Mouse (Mus musculus): ENCODE results near the gene Inpp1. TPM values are rescaled to one million over a fixed set of nuclear protein-coding genes. Genes with fewer than 3 reads are reported as not detected.
"Not testable (repeated sequence)": the region's sequence is repeated elsewhere in the genome, so short reads cannot be mapped to it uniquely, and the experiment has no call there.

Inpp1 gene
- polyA plus RNA-seq (2015; fragmentation: Nextera tagmentation; extraction: Ambion mirVana): 15.5 and 15.9 TPM in 2 replicates

DNA sequence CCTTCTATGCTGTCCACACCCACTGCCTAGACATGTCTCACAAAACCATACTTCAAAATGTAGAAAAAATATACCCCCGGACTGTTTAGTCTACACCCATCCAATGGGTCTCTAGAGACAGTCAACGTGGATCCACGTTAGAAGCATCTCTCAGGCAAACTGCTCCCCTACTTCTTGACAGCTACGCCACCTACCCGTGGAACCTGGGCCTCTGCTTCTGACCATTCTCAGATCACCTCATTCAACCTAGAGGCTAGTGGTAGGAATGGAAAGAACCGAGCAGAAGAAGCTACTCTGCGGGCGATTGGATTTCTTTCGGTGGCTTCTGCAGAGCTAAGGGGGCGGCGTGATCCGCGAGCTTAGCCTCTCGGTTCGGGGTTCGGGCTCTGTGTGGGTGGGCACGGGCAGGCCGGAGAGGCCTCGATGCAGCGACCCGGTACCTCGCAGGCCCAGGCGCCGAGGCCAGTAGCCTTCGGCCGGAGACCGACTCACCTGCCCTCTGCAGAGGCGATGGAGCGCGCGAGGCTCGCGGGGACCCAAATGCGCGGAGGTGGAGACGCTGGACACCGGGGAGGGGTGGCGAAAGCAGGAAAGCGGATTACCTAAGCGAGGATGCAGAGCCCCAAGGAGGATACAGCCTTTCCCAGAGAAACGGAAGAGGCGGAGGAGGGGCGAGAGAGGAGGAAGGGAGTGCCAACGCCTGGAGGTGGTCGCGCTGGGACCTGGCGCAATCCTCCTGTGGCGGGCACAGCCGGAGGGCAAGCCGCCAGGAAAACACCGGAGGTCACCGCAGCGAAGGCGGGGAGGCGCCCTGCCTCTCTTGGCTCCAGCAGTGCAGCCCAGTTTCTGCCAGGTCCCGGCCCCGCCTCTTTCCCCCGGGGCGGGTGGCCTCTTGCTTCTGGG, at the start of gene Inpp1:
Gene Inpp1, minus strand, starts transcription at position 779 of the 903 bp plus-strand sequence.
- peak within 1 kb of the TSS; percentile 79 for H3K27ac ChIP-seq (ENCODE audit: low read length)
- H3K36me3 ChIP-seq (ENCODE audit: control insufficient read depth, insufficient read depth, low read length): no peaks in the 10 kb centered on the region
- peak within 1 kb of the TSS; percentile 59 for H3K4me3 ChIP-seq (replicated peaks; ENCODE audit: low read length)
- peaks cover 4% of the 10 kb centered on the region for H3K4me1 ChIP-seq (ENCODE audit: control insufficient read depth, insufficient read depth, low read length)
- ATAC-seq (ENCODE audit: insufficient read depth, low FRiP score): peak; percentile 85
- peak within 1 kb of the TSS; percentile 78 for H3K4me2 ChIP-seq (ENCODE audit: low read depth, low read length)
- H3K27me3 ChIP-seq (ENCODE audit: control insufficient read depth, insufficient read depth, low read length): no peaks in the 10 kb centered on the region
- no peaks in the 10 kb centered on the region for H3K9me3 ChIP-seq (replicated peaks; ENCODE audit: control insufficient read depth, low read length)
- peak within 1 kb of the TSS; percentile 88 for H3K9ac ChIP-seq (ENCODE audit: low read length)
- whole genome bisulfite sequencing: under 1% methylated on average over 59 of the region's 59 CpGs

DNA sequence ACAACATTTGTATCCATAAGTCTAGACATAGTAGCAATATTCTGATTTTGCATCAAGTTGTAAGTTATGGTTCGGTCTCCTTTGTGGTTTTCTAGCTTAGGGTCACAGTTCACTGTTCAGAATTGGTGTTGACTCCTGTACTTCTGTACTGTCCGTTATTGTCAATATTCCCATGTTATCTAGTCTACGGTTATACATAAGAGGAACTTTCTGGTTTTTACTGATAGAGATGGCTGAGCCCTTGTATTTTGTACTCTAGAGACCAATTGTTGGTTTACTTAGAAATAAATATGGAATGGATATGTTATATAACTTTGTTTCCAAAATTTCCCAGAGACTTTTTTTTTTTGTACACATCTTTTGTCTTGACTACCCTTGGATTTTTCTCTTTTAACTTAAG, 48.5 kb upstream of the Inpp1 start:
- no peak overlapping the region for H3K27ac ChIP-seq (ENCODE audit: low read length)
- H3K4me3 ChIP-seq (replicated peaks; ENCODE audit: low read length): no peak overlapping the region
- H3K9ac ChIP-seq (ENCODE audit: low read length): no peak overlapping the region
- 96% methylated on average over 3 of the region's 3 CpGs for WGBS
- H3K9me3 ChIP-seq (replicated peaks; ENCODE audit: control insufficient read depth, low read length): no peaks in the 10 kb centered on the region
- H3K36me3 ChIP-seq (ENCODE audit: control insufficient read depth, insufficient read depth, low read length): no peaks in the 10 kb centered on the region
- no peak overlapping the region for H3K4me2 ChIP-seq (ENCODE audit: low read depth, low read length)
- ATAC-seq (ENCODE audit: insufficient read depth, low FRiP score): no peak
- no peaks in the 10 kb centered on the region for H3K4me1 ChIP-seq (ENCODE audit: control insufficient read depth, insufficient read depth, low read length)
- H3K27me3 ChIP-seq (ENCODE audit: control insufficient read depth, insufficient read depth, low read length): no peaks in the 10 kb centered on the region

DNA sequence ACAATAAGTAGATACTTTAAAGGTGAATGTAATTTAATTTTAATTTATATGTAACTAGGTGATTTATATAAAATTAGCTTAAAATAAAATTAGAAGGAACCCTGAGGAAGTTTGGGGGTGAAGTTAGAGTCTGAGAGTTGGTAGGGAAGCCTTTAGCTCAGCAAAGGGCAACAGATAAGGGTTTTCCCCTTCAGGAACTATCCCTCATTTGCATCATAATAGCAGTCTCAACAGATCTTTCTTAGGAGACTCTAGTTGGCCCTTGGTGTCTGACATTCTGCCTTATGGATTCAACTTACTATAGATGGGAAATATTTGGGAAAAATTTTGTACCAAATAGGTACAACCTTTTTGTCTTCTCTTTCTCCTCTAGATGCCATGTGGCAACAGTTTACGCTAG, 46.7 kb upstream of the Inpp1 start:
- no peaks in the 10 kb centered on the region for H3K36me3 ChIP-seq (ENCODE audit: control insufficient read depth, insufficient read depth, low read length)
- H3K4me2 ChIP-seq (ENCODE audit: low read depth, low read length): no peak overlapping the region
- H3K9me3 ChIP-seq (replicated peaks; ENCODE audit: control insufficient read depth, low read length): no peaks in the 10 kb centered on the region
- H3K4me3 ChIP-seq (replicated peaks; ENCODE audit: low read length): no peak overlapping the region
- 93% methylated on average over 1 of the region's 1 CpGs for WGBS
- H3K27me3 ChIP-seq (ENCODE audit: control insufficient read depth, insufficient read depth, low read length): no peaks in the 10 kb centered on the region
- no peak overlapping the region for H3K9ac ChIP-seq (ENCODE audit: low read length)
- H3K4me1 ChIP-seq (ENCODE audit: control insufficient read depth, insufficient read depth, low read length): no peaks in the 10 kb centered on the region
- ATAC-seq (ENCODE audit: insufficient read depth, low FRiP score): no peak
- H3K27ac ChIP-seq (ENCODE audit: low read length): no peak overlapping the region

DNA sequence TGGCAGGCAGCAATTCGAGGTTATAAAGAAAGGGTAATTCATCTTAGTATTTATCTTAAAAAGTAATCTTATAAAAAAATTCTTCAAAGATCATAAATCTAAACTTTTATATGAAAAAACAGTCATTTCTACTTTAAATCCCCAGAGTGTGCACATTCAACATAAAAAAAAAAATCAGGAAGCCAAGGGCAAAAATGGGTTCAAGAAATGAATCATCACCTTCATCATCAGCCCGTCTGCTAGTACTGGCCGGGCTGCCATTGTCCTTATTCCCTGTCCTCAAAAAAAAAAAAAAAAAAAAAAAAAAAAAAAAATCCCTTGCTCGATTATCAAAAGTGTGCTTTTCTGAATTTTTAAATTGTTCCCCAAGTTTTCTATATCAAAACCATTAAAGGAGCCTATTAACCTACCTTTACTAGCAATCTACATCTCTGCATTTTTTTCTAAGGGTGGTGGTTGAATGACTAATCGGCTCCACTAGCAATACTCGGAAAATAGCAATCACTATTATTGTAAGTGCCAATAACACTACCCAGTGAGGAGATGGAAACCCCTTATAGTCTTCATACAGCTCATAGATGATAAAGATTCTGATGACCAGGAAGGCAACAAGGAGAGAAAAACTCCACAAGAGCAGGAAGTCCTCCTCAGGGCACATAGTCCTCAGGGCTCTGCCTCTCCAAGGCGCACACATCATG, 38.6 kb upstream of the Inpp1 start:
- Histone ChIP-seq H3K4me3 (replicated peaks; ENCODE audit: low read length) (no peak overlapping the region), H3K27me3 (ENCODE audit: control insufficient read depth, insufficient read depth, low read length) (no peaks in the 10 kb centered on the region), H3K27ac (ENCODE audit: low read length) (no peak overlapping the region), H3K4me1 (ENCODE audit: control insufficient read depth, insufficient read depth, low read length) (no peaks in the 10 kb centered on the region), H3K9ac (ENCODE audit: low read length) (no peak overlapping the region), H3K9me3 (replicated peaks; ENCODE audit: control insufficient read depth, low read length) (no peaks in the 10 kb centered on the region), H3K36me3 (ENCODE audit: control insufficient read depth, insufficient read depth, low read length) (no peaks in the 10 kb centered on the region), H3K4me2 (ENCODE audit: low read depth, low read length) (no peak overlapping the region)
- WGBS: 85% methylated on average over 7 of the region's 7 CpGs
- no peak for ATAC-seq (ENCODE audit: insufficient read depth, low FRiP score)

DNA sequence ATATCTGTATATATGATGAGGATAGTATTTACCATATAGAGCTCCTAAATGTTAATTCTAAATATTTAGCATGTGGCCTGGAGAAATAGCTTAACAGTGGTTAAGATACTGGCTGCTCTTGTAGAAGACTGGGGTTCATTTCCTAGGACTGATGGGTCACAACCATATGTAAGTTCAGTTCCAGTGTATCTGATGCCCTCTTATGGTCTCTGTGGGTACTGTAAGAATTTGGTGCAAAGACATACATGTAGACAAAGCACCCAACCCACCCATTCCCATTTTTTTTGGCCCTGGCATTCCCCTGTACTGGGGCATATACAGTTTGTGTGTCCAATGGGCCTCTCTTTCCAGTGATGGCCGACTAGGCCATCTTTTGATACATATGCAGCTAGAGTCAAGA, 36.5 kb upstream of the Inpp1 start:
- H3K4me2 ChIP-seq (ENCODE audit: low read depth, low read length); H3K27me3 ChIP-seq (ENCODE audit: control insufficient read depth, insufficient read depth, low read length); H3K4me1 ChIP-seq (ENCODE audit: control insufficient read depth, insufficient read depth, low read length); H3K36me3 ChIP-seq (ENCODE audit: control insufficient read depth, insufficient read depth, low read length); ATAC-seq (ENCODE audit: insufficient read depth, low FRiP score); H3K9me3 ChIP-seq (replicated peaks; ENCODE audit: control insufficient read depth, low read length); H3K4me3 ChIP-seq (replicated peaks; ENCODE audit: low read length); H3K27ac ChIP-seq (ENCODE audit: low read length); H3K9ac ChIP-seq (ENCODE audit: low read length): not testable (repeated sequence)
- WGBS: no CpG with 5 or more reads among the region's 1 CpGs

DNA sequence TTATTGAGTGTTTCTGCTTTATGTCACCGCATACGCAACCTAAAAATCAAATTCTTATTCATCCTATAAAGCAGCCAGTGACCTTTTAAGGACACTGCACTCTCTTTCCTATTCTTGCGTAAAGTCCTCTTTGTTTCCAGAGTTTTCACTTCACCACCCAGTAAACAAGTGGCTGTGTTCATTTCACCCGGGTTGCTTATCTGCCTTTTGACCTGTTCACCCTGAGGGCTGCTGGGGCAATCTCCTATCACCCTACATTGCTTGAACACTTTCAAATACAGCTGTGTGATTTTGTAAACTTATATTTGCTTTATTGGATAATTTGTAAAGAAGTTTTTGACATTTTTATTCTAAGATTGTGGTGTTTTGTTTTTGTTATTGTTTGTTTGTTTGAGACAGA, 31.9 kb upstream of the Inpp1 start:
- H3K9ac ChIP-seq (ENCODE audit: low read length): no peak overlapping the region
- no peak for ATAC-seq (ENCODE audit: insufficient read depth, low FRiP score)
- 70% methylated on average over 4 of the region's 4 CpGs for WGBS

DNA sequence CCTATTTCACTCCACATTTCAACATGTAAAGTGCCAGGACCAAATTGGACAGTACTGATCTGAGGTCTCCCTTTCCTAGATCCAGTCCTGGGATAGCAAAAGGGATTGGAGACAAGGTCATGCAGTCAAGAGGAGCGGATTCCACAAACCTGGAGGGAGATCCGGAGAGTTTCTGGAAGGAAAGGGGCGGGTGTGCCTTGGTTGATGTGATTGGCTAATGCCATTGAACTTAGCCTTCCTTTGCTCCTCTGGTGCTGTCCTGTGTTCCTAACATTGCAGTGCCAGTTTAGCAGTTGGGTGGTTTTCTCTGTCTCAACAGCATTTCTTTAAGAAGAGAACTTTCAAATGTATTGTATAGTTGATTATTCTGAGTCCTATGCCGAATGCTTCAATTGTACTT, 29.1 kb upstream of the Inpp1 start:
- H3K27me3 ChIP-seq (ENCODE audit: control insufficient read depth, insufficient read depth, low read length): no peaks in the 10 kb centered on the region
- no peaks in the 10 kb centered on the region for H3K9me3 ChIP-seq (replicated peaks; ENCODE audit: control insufficient read depth, low read length)
- WGBS: 82% methylated on average over 4 of the region's 4 CpGs
- no peak overlapping the region for H3K4me3 ChIP-seq (replicated peaks; ENCODE audit: low read length)
- H3K27ac ChIP-seq (ENCODE audit: low read length): no peak overlapping the region
- H3K36me3 ChIP-seq (ENCODE audit: control insufficient read depth, insufficient read depth, low read length): no peaks in the 10 kb centered on the region
- ATAC-seq (ENCODE audit: insufficient read depth, low FRiP score): no peak
- no peaks in the 10 kb centered on the region; the same call in 1 of the 2 replicates for H3K4me1 ChIP-seq (ENCODE audit: control insufficient read depth, insufficient read depth, low read length)
- H3K4me2 ChIP-seq (ENCODE audit: low read depth, low read length): no peak overlapping the region; the same call in 1 of the 2 replicates
- no peak overlapping the region for H3K9ac ChIP-seq (ENCODE audit: low read length)

More for the DNA sequence above, 31.9 kb upstream of the Inpp1 start:
- no peaks in the 10 kb centered on the region for H3K27me3 ChIP-seq (ENCODE audit: control insufficient read depth, insufficient read depth, low read length)
- no peaks in the 10 kb centered on the region for H3K9me3 ChIP-seq (replicated peaks; ENCODE audit: control insufficient read depth, low read length)
- no peaks in the 10 kb centered on the region; the same call in 1 of the 2 replicates for H3K4me1 ChIP-seq (ENCODE audit: control insufficient read depth, insufficient read depth, low read length)
- H3K4me3 ChIP-seq (replicated peaks; ENCODE audit: low read length): no peak overlapping the region
- no peak overlapping the region for H3K4me2 ChIP-seq (ENCODE audit: low read depth, low read length)
- H3K36me3 ChIP-seq (ENCODE audit: control insufficient read depth, insufficient read depth, low read length): no peaks in the 10 kb centered on the region
- no peak overlapping the region for H3K27ac ChIP-seq (ENCODE audit: low read length)

DNA sequence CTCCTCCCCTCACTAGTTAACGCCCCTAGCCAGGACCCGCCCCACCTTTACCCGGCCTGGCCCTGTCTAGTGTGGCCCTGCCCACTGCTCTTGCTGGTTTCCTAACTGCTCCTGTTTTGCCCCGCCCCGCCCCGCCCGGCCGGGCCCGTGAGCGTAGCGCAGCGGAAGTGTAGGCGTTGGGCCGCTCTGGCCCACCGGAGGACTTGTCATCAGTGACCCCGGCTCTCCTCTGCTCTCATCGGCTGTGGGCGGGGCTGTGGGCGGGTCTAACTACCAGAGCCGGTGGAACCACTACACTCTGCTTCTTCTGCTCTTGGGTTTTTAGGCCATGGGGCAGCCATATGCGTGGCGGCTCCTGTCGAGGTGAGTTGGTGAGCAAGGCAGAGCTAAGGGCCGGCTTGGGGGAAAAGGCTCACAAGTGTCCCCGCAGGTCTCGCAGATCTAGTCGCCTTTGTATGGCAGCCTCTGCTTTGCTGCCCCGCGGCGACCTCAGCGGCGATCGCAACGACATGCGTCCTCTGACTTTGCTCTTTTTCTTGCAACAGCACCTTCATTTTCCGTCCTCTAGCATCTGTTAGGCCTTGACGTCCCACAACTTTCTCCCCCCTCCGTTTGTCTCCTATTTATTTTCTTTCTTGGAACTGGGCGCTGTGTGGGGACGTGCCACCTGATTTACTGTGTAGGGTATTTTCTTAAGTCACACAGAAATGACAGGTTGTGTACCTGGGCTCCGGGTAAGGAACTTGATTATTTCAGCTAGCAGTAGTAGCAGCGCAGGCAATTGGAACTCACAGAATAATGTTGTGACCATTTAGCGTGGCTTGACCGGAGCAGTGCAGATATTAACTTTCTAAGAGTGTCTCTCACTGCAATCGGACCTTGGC, 27.5 kb upstream of the Inpp1 start, which contains the start of gene Hibch:
Gene Hibch, plus strand, starts transcription at position 148 of the 884 bp plus-strand sequence.
- H3K4me3 ChIP-seq (replicated peaks; ENCODE audit: low read length): peak within 1 kb of the TSS; percentile 61
- peak within 1 kb of the TSS; percentile 72 for H3K9ac ChIP-seq (ENCODE audit: low read length)
- H3K27ac ChIP-seq (ENCODE audit: low read length): peak within 1 kb of the TSS; percentile 69
- WGBS: 2% methylated on average over 45 of the region's 45 CpGs
- no peaks in the 10 kb centered on the region for H3K9me3 ChIP-seq (replicated peaks; ENCODE audit: control insufficient read depth, low read length)
- no peaks in the 10 kb centered on the region for H3K36me3 ChIP-seq (ENCODE audit: control insufficient read depth, insufficient read depth, low read length)
- no peaks in the 10 kb centered on the region; the same call in 1 of the 2 replicates for H3K4me1 ChIP-seq (ENCODE audit: control insufficient read depth, insufficient read depth, low read length)
- H3K4me2 ChIP-seq (ENCODE audit: low read depth, low read length): peak within 1 kb of the TSS; percentile 93
- no peaks in the 10 kb centered on the region for H3K27me3 ChIP-seq (ENCODE audit: control insufficient read depth, insufficient read depth, low read length)
- ATAC-seq (ENCODE audit: insufficient read depth, low FRiP score): peak; percentile 100
